Mouse (Mus musculus) T-cell, adult 66 days (primary cell): ENCODE results near the gene Defb21. TPM values are rescaled to one million over a fixed set of nuclear protein-coding genes. Genes with fewer than 3 reads are reported as not detected.

Source experiments
- total RNA-seq, 2 experiments: library from RNA; stranded (reverse); gene quantifications; 3 replicates in 1 of 2; 4 replicates in 1 of 2; pipeline ENCODE4 v1.2.4; 2023

The Defb21 gene
- not detected for total RNA-seq

DNA sequence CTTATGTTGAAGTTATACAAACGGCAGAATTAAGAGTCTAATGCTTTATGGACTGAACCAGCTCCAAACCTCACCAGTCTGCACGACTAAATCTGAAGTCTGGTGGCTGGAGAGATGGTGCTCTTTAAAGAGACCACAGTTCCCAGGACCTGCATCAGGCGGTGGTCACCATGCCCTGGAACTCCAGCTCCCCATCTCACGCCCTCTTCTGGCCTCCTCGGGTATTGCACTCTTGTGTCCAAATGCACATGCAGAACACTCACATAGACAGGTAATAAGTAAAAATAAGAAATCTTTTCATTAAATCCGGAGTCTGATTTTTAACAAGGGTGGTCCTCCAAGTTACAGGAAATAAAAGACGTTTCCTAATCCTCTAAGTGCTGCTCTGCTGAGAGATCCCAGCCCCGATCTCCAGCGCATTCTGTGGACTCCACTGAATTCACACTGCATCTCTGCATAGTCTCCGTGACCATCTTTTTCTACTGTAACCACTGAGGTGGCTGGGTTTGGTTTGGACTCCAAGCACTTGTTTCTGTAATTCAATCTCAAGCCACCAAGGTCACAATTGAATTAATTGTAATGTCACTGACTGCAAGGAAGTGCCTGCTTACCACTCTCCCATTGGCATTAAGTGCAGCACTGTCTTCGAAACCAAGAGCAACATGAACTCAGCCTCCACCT lies at the start of gene Defb21:
Gene Defb21, plus strand, starts transcription at position 631 of the 681 bp plus-strand sequence.

DNA sequence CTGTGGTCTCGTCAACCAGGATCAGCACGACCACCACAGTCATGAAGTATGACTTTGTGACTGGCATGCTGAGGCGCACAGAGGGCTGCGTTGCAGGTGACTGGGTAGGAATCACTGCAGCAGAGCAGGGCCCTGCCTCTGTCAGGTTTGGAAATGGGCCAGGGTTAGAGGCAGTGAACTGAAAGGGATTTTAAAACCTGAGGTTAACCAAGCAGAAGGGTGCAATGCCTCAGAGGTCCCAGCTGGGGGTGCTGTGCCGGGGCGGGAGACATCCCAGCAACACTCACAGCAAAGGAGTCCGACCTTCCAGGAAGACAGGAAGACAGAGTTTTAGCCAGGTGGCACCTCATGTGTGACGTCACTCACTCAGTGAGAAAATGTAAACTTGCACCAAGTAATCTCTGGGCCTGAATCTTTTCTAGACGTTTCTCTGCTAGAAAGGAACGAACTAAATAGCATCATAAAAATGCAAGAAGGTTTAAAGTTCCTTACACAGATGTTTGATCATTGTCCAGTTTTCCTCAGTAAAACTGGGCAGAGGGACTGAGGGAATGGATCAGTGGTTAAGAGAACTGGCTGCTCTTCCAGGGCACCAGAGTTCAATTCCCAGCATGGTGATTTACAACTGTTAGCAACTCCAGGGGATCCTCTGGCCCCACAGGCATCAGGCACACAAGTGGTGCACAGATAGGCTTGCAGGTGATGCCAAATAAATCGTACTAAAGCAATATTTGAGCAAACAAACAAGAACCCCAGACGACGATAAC lies 32.4 kb upstream of the Defb21 start, which contains the start of gene Defb29:
Gene Defb29, minus strand, starts transcription at position 155 of the 767 bp plus-strand sequence.

DNA sequence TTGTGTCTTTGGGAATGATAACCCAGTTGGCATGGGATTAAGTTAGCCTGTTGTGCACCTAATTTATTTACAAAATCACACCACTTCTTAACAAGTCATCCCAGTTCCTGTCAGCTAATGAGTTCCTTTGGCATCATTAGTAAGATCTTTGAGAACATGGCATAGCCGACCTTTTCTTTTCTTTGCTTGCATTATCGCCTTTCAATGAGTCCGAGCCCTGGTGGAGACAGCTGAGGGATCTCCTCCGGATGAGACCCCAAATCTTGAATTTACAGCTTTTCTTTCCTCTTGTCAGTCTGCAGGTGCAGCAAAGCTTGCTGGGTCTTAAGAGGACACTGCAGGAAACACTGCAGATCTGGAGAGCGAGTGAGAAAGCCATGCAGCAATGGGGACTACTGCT lies 3.5 kb upstream of the Defb21 start, which contains the start of gene Gm17416:
Gene Gm17416, plus strand, starts transcription at position 301 of the 400 bp plus-strand sequence.

DNA sequence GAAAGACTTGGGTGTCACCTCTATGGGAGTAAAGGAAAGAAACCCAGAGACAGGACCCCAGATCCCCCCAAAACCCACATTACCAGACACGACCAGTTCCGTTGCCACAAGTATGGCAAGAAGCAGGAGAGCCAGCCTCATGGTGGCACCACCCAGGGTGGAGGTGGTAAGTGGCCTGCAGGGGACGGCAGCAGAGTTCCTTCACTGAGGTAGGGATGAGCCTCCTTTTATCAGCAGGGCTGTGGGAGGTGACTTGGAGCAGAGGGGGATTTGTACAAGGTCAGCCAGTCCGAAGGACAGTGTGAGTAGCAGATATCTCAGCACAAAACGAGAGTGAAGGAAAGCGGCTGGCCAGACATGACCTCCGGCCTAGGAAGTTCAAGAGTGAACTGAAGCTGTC lies 7.6 kb downstream of the Defb21 start, which contains the start of gene Defb19:
Gene Defb19, minus strand, starts transcription at position 206 of the 400 bp plus-strand sequence.

DNA sequence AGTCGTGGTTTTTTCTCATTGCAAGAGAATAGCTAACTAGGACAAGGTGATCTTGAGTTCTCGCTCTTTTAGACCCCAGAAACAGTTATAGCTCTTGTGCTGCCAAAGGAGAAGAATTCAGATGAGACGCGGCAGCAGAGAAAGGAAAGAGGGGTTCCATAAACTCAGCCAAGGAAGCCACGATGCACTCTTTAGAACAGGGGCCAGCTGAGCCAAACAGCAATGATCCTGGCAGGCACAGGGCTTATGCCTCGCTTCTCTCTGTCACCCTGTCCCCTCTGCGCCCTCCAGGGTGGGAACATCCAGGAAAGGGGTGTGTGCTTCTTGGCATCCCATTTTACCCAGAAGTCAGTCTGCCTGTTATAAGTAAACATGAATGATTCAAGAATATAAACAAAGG lies 26.8 kb downstream of the Defb21 start, which contains the start of gene Defb45:
Gene Defb45, minus strand, starts transcription at position 101 of the 400 bp plus-strand sequence.

DNA sequence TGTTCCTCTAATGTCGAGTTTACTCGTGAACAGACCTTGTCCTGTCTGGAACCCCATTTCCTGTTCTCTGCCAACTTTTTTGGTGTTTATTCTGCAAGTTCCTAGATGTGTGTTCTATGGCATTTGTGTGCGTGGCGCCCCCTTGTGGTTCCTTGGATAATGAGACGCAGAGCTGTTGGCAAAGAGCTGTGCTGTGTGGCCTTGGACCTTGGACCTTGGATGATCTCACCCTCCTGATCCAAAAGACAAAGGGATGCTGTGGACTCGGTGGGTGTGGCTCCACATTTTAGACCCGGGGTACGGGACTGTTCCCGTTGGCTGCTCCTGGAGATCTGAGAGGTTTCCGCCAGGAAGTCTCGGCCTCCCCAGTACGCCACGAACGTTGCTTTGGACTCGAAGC lies 31.5 kb downstream of the Defb21 start, which contains the start of gene Defb36:
Gene Defb36, plus strand, starts transcription at position 271 of the 400 bp plus-strand sequence.

DNA sequence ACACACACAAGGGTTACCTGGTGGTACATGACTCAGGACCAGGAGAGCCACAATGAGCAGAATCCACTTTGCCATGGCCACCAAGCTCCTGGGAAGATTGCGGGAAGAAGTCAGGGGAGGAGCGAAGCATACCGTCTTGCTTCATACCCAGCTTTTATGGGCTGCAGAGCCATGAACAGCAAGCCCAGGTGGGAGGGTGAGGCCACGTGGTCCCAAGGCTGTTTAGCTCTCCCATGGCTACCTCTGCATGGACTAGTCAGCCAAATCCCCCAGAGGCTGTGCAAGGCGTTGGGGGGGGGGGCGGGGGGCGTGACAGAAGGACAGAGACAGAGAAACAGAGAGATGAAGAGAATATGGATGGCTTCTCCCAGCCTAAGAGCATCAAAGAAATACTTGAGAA lies 50.4 kb downstream of the Defb21 start, which contains the start of gene Defb25:
Gene Defb25, minus strand, starts transcription at position 101 of the 400 bp plus-strand sequence.

Other genes starting within 250 kb of the Defb21 start
- gene Rbck1, start 240.1 kb upstream of the Defb21 start, total RNA-seq: 100 to 1,000 TPM; 263 to 264 TPM
- 10 to 100 TPM; 13.8 to 16.6 TPM for gene Trib3, start 228.7 kb upstream of the Defb21 start, total RNA-seq
- gene Nrsn2, start 196.1 kb upstream of the Defb21 start, total RNA-seq: not detected
- gene Sox12, start 174.7 kb upstream of the Defb21 start, total RNA-seq: under 1 TPM; 0.62 to 0.64 TPM
- 1 to 10 TPM; 2.0 to 2.3 TPM for gene Zcchc3, start 157.7 kb upstream of the Defb21 start, total RNA-seq
- under 1 TPM in 1 of 2 experiments, not detected in 1; 0.38 TPM for gene 6820408C15Rik, start 157.2 kb upstream of the Defb21 start, total RNA-seq
- not detected for gene Defb23, start 108.1 kb upstream of the Defb21 start, total RNA-seq
- gene Defb20, start 95.7 kb upstream of the Defb21 start, total RNA-seq: not detected
- gene Defb22, start 82.6 kb upstream of the Defb21 start, total RNA-seq: not detected
- not detected for gene Defb26, start 61.1 kb upstream of the Defb21 start, total RNA-seq
- gene Defb28, start 54.5 kb upstream of the Defb21 start, total RNA-seq: not detected
- gene Defb29, start 32.6 kb upstream of the Defb21 start, total RNA-seq: not detected
- gene Gm17416, start 3.4 kb upstream of the Defb21 start, total RNA-seq: not detected
- not detected for gene Defb19, start 7.6 kb downstream of the Defb21 start, total RNA-seq
- not detected for gene Defb45, start 26.7 kb downstream of the Defb21 start, total RNA-seq
- not detected for gene Defb36, start 31.6 kb downstream of the Defb21 start, total RNA-seq
- gene Defb25, start 50.3 kb downstream of the Defb21 start, total RNA-seq: not detected
- not detected for gene Rem1, start 54.2 kb downstream of the Defb21 start, total RNA-seq
- gene H13, start 96.7 kb downstream of the Defb21 start, total RNA-seq: 100 to 1,000 TPM; 161 to 185 TPM
- gene Mcts2, start 114.3 kb downstream of the Defb21 start, total RNA-seq: 10 to 100 TPM; 37.7 to 40.0 TPM
- gene Id1, start 163.5 kb downstream of the Defb21 start, total RNA-seq: 1 to 10 TPM; 1.2 to 4.1 TPM
- gene Cox4i2, start 181.4 kb downstream of the Defb21 start, total RNA-seq: not detected